Mouse (Mus musculus): ENCODE data around the gene Gm17334. TPM values are rescaled to one million over a fixed set of nuclear protein-coding genes. Genes with fewer than 3 reads are reported as not detected.

Gm17334 gene
- polyA plus RNA-seq, 1 experiment: 4.6 TPM

DNA sequence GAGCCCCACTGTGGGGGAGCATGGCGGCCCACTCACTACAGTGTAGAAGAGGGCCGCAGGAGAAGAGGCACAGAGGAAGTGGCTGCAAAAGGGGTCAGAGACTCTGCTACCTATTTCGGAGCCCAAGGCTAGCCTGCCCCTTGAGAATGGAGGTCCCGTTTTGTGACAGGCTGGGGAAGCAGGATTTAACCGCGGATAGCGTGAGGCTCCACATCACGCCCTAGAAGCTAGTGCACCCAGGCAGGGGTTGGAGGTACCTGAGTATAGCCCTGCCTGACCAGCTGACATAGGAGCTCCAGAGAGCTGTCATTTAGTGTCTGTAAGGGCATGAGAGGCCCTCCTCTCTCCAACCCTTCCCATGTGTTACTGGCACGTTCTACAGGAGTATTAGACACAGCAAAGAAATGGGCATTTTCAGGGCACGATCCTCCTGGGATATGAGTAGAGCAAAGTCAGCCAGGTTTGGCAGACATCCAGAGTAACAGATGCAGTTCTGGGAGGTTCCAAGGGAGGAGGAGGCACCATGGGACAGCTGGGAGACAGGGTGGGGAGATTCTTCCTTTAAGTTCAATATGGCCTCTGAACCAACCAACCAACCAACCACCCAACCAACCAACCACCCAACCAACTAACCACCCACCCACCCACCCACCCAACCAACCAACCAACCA lies 25.2 kb upstream of the Gm17334 start:
- DNase-seq: no peak
- peaks cover 34% of the 10 kb centered on the region for H3K4me1 ChIP-seq (ENCODE audit: control insufficient read depth, insufficient read depth, low read length)
- 87% methylated on average over 10 of the region's 10 CpGs for WGBS

DNA sequence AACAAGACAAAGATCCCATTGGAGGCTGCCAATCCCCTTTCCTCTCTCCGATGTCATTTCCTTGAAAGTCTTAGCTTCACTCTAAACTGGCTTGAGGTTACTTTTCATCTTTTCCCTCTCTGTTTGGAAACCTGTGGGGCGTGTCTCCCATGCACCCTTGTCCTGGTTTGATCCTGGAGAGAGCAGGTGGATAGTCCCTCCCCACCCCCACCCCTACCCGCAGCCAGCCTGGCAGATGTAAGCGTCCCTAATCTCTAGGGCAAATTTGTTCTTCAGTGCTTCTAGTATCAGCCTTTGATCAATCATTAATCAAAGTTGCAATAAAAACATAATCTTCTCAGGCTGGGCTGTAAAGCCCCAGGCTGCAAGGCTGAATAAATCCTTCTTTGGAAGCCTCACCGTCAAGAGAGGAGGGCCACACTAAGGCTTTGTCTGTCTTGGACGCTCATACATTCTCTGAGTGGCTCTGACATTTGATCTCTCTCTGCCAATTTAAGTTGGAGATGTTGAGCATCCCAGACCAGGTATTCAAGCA lies 24.5 kb upstream of the Gm17334 start:
- H3K4me3 ChIP-seq (replicated peaks; ENCODE audit: extremely low read depth, low read depth, low read length): no peak overlapping the region
- WGBS: 47% methylated on average over 6 of the region's 6 CpGs
- H3K4me1 ChIP-seq (ENCODE audit: control insufficient read depth, insufficient read depth, low read length): peaks cover 34% of the 10 kb centered on the region
- no peak for DNase-seq
- TF ChIP-seq CTCF (IDR thresholded peaks at IDR 0.05; ENCODE audit: insufficient read depth, low read length) (no peak), POLR2A (IDR thresholded peaks at IDR 0.05; ENCODE audit: borderline replicate concordance, extremely low read depth, low read depth, low read length) (no peak)

More for the DNA sequence above, 25.2 kb upstream of the Gm17334 start:
- no peak for TF ChIP-seq POLR2A (IDR thresholded peaks at IDR 0.05; ENCODE audit: borderline replicate concordance, extremely low read depth, low read depth, low read length)
- no peak for TF ChIP-seq CTCF (IDR thresholded peaks at IDR 0.05; ENCODE audit: insufficient read depth, low read length)
- H3K4me3 ChIP-seq (replicated peaks; ENCODE audit: extremely low read depth, low read depth, low read length): no peak overlapping the region

DNA sequence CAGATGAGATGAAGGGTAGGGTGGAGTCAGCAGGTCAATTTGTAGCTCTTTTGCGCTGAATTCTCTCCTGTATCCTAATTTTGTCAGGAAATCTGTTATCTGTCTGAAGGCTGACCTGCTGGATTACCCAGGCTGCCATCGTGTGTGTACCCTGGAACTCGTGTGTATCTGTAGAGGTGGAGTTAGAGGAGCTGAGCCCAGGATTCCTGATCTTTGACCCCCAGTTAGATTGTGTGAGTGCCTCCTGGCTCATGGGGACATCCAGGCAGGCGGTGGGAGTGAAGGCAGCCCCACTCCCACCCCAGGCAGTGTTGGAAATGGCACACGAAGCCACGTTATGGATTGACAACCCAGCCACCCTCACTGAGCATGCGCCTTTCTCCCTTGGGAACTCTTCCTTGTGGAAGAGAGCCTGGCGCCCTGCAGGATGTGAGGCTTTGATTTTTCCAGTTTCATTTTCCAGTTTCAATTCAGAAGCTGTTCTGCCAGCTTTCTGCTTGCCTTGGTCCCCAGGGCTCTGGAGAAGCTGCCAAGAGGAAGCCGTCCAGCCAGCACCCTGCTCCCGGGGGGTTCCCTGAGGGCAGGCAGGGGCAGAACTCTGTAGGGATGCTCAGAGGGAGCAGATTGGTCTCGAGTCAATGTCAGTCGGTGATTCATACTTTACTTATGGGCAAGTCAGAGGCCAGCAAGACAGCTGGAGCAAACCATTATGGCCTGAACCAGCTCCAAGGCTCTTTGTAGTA lies 23.6 kb upstream of the Gm17334 start:
- DNase-seq: peak; percentile 55
- Histone ChIP-seq H3K4me1 (ENCODE audit: control insufficient read depth, insufficient read depth, low read length) (peaks cover 34% of the 10 kb centered on the region), H3K4me3 (replicated peaks; ENCODE audit: extremely low read depth, low read depth, low read length) (no peak overlapping the region)
- 18% methylated on average over 12 of the region's 12 CpGs for WGBS
- no peak for TF ChIP-seq CTCF (IDR thresholded peaks at IDR 0.05; ENCODE audit: insufficient read depth, low read length)
- TF ChIP-seq POLR2A (IDR thresholded peaks at IDR 0.05; ENCODE audit: borderline replicate concordance, extremely low read depth, low read depth, low read length): no peak

DNA sequence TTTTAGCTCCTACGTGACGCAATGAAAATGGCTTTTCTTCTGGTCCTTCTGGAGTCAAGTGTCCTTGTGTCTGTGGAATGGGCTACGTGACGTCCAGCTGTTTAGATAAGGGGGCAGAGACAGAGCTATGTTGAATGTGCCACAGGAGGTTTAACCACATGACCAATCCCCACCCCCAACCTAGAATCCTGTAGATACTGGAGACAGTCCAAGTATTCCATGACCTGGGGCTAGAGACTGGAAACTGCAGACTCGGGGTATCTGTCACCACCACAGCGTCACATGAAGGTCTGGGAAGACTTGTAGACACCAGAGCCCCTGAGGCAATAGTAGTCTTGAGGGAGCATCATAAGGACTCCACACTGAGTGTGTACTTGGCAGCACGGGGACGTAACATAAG lies 22.8 kb upstream of the Gm17334 start:
- H3K4me3 ChIP-seq (replicated peaks; ENCODE audit: extremely low read depth, low read depth, low read length): no peak overlapping the region
- TF ChIP-seq POLR2A (IDR thresholded peaks at IDR 0.05; ENCODE audit: borderline replicate concordance, extremely low read depth, low read depth, low read length) (no peak), CTCF (IDR thresholded peaks at IDR 0.05; ENCODE audit: insufficient read depth, low read length) (no peak)
- DNase-seq: no peak
- peaks cover 34% of the 10 kb centered on the region for H3K4me1 ChIP-seq (ENCODE audit: control insufficient read depth, insufficient read depth, low read length)
- 33% methylated on average over 8 of the region's 8 CpGs for WGBS

DNA sequence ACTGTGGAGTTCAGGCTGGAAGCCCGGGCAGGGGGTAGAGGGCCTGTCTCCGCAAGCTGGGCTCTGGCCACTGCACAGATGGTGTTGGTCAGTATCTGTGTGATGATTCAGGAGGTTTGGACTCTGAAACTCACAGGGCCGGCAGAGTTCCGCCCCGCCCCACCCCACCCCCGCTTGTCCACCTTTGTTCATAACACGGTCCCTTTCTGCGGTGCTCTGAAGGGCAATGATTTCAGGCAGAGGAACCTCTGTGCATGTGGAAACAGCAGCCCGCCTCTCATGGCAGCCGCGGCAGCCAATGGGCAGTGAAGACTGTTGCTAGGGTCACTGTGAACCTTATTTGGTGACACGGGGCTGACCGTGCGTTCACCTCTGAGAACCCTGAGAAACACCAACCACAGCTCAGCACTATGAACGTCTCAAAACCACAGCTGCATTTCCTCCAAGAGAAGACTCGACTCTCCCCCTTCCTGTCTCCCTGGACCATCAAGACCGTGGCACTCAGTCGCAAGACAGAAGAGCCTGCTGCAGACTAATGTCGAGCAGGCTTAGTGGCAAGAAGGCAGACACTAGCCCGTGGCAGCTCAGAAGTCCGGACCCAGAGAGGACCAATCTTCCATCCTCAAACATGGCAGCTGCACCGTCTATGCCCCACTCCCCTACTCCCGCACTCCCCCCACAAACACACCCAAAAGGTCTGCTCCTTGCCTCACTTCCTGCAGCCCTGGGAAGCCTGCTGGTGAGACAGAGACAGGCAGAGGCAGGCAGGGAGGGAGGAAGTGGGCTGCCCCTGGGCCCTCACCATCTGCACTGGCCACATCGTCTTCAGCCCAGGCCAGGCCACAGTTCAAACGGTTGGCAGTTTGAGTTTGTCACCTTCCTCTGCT lies 21.9 kb upstream of the Gm17334 start:
- H3K4me3 ChIP-seq (replicated peaks; ENCODE audit: extremely low read depth, low read depth, low read length): no peak overlapping the region
- H3K4me1 ChIP-seq (ENCODE audit: control insufficient read depth, insufficient read depth, low read length): peaks cover 34% of the 10 kb centered on the region
- 13% methylated on average over 25 of the region's 25 CpGs for WGBS
- DNase-seq: peak; percentile 49
- TF ChIP-seq CTCF (IDR thresholded peaks at IDR 0.05; ENCODE audit: insufficient read depth, low read length): peak; percentile 24; the same call in 1 of the 2 replicates
- TF ChIP-seq POLR2A (IDR thresholded peaks at IDR 0.05; ENCODE audit: borderline replicate concordance, extremely low read depth, low read depth, low read length): peak; percentile 31; the same call in 1 of the 2 replicates

DNA sequence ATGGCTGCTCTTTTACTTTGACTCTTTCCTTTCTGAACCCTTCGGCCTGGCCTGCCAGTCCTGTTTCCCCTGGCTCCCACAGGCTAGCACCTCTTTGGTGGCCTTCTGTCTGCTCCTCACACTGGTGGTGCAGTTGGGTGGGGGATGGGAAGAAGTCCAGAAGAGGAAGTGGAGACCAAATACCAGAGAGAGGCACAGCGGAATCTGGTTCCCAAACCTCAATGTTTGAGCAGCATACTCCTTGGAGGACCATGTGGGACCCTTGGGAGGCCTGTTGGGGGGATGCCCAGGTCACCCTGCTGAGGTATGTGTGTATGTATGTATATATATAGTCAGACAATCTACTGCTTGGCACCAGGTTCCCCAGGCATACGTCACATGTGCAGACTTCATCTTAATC lies 21.0 kb upstream of the Gm17334 start:
- Histone ChIP-seq H3K4me1 (ENCODE audit: control insufficient read depth, insufficient read depth, low read length) (peaks cover 34% of the 10 kb centered on the region), H3K4me3 (replicated peaks; ENCODE audit: extremely low read depth, low read depth, low read length) (no peak overlapping the region)
- 39% methylated on average over 3 of the region's 3 CpGs for WGBS
- DNase-seq: no peak
- TF ChIP-seq CTCF (IDR thresholded peaks at IDR 0.05; ENCODE audit: insufficient read depth, low read length): no peak
- TF ChIP-seq POLR2A (IDR thresholded peaks at IDR 0.05; ENCODE audit: borderline replicate concordance, extremely low read depth, low read depth, low read length): no peak

GRCm38 (mm10) chr11:53792986-53793385 lies 20.0 kb upstream of the Gm17334 start:
- H3K4me1 ChIP-seq (ENCODE audit: control insufficient read depth, insufficient read depth, low read length): peaks cover 34% of the 10 kb centered on the region
- DNase-seq: no peak
- WGBS: 67% methylated on average over 3 of the region's 3 CpGs
- no peak overlapping the region for H3K4me3 ChIP-seq (replicated peaks; ENCODE audit: extremely low read depth, low read depth, low read length)
- TF ChIP-seq CTCF (IDR thresholded peaks at IDR 0.05; ENCODE audit: insufficient read depth, low read length) (no peak), POLR2A (IDR thresholded peaks at IDR 0.05; ENCODE audit: borderline replicate concordance, extremely low read depth, low read depth, low read length) (no peak)

GRCm38 (mm10) chr11:53789277-53789676 lies 16.3 kb upstream of the Gm17334 start:
- DNase-seq: no peak
- peaks cover 28% of the 10 kb centered on the region for H3K4me1 ChIP-seq (ENCODE audit: control insufficient read depth, insufficient read depth, low read length)
- TF ChIP-seq POLR2A (IDR thresholded peaks at IDR 0.05; ENCODE audit: borderline replicate concordance, extremely low read depth, low read depth, low read length) (no peak), CTCF (IDR thresholded peaks at IDR 0.05; ENCODE audit: insufficient read depth, low read length) (no peak)
- 74% methylated on average over 3 of the region's 3 CpGs for WGBS
- H3K4me3 ChIP-seq (replicated peaks; ENCODE audit: extremely low read depth, low read depth, low read length): no peak overlapping the region

- no peak overlapping the region for H3K4me3 ChIP-seq (replicated peaks; ENCODE audit: extremely low read depth, low read depth, low read length)
- peaks cover 25% of the 10 kb centered on the region for H3K4me1 ChIP-seq (ENCODE audit: control insufficient read depth, insufficient read depth, low read length)
- DNase-seq: peak; percentile 45
- TF ChIP-seq POLR2A (IDR thresholded peaks at IDR 0.05; ENCODE audit: borderline replicate concordance, extremely low read depth, low read depth, low read length) (peak; percentile 23; the same call in 1 of the 2 replicates), CTCF (IDR thresholded peaks at IDR 0.05; ENCODE audit: insufficient read depth, low read length) (no peak)
- 36% methylated on average over 8 of the region's 8 CpGs for WGBS
Observed at GRCm38 (mm10) chr11:53788196-53788595, 15.2 kb upstream of the Gm17334 start.

Data from lung, adult 2 months (tissue).